Mouse (Mus musculus) E14TG2a.4 (cell line): ENCODE results near the gene Pex3.

Experiments used
- H3K27me3 ChIP-seq: 2 replicates; pipeline ENCODE4 v1.6.1; 2014; ENCODE audit warnings: low read length, control low read depth; ENCODE audit not compliant: insufficient read depth
- H3K36me3 ChIP-seq: 2 replicates; pipeline ENCODE4 v1.6.1; 2014; ENCODE audit warnings: low read length, control low read depth; ENCODE audit not compliant: insufficient read depth
- H3K4me1 ChIP-seq: replicated peaks from 2 replicates; pipeline ENCODE4 v1.6.1; 2014; ENCODE audit warnings: low read depth, low read length, control low read depth
- H3K4me3 ChIP-seq: replicated peaks from 2 replicates; pipeline ENCODE4 v1.5.1; 2014; ENCODE audit warnings: mild to moderate bottlenecking, low read length
- H3K9me3 ChIP-seq: 2 replicates; pipeline ENCODE4 v1.6.1; 2014; ENCODE audit warnings: low read length, control low read depth
- CTCF ChIP-seq: conservative IDR thresholded peaks from 2 replicates; pipeline ENCODE4 v1.5.1; 2014; ENCODE audit warnings: low read length
- NANOG ChIP-seq: IDR thresholded peaks from 2 replicates; pipeline ENCODE4 v1.6.1; 2014; ENCODE audit warnings: borderline replicate concordance, low read length, mixed read lengths
- POU5F1 ChIP-seq: IDR thresholded peaks from 2 replicates; pipeline ENCODE4 v1.6.1; 2014; ENCODE audit warnings: low read length, borderline replicate concordance

The Pex3 gene

DNA sequence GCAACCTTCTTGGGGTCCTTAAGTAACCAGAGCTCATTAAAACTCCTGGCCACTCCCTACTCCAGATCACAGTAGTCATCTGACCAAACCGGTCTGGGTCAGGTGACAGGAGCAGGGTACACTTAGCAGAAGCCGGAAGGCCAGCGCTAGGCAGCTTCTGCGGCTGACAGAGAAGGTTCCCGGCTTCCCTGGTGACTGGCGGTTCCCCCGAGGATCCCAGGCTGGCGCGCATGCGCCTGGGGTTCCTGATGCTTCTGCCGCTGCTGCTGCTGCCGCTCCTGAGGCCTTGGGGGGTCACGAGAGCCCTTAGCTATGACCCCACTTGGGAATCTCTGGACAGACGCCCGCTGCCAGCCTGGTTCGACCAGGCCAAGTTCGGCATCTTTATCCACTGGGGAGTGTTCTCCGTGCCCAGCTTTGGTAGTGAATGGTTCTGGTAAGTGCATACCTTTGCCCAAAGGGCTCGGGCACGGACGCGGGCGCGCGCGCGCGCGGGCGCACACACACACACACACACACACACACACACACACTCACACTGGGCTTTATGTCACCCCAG, 51.9 kb downstream of the Pex3 start:
- no peak for TF ChIP-seq POU5F1
- TF ChIP-seq NANOG, result no peak
- no peak for TF ChIP-seq CTCF

DNA sequence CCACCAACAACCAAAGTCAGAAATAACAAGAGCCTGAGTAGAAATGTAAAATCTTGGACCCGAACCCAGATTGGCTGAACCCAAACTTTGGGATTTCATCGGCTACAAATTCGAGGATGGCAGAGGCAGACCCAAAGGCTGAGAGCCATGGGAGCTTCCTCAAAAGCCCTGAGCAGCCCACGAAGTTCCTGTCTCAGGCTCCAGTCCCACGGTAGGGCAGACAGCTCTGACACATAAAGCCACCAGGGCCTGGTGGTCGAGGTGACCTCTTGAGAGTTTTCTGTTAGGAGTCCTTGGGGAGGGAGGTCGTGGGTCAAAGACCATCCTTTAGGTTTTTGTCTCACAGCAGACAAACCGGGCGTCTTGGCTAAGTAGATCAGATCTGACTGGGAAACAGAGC, 52.5 kb downstream of the Pex3 start:
- peaks cover 14% of the 10 kb centered on the region for H3K27me3 ChIP-seq
- H3K9me3 ChIP-seq, result no peaks in the 10 kb centered on the region
- H3K4me3 ChIP-seq, result peak overlapping the region; percentile 78
- no peaks in the 10 kb centered on the region for H3K36me3 ChIP-seq
- H3K4me1 ChIP-seq, result peaks cover 8% of the 10 kb centered on the region
- TF ChIP-seq NANOG (no peak), POU5F1 (no peak), CTCF (no peak)

More for the DNA sequence above, 51.9 kb downstream of the Pex3 start:
- Histone ChIP-seq H3K9me3 (no peaks in the 10 kb centered on the region), H3K4me1 (peaks cover 8% of the 10 kb centered on the region), H3K4me3 (peak overlapping the region; percentile 78), H3K36me3 (no peaks in the 10 kb centered on the region), H3K27me3 (peaks cover 14% of the 10 kb centered on the region)

DNA sequence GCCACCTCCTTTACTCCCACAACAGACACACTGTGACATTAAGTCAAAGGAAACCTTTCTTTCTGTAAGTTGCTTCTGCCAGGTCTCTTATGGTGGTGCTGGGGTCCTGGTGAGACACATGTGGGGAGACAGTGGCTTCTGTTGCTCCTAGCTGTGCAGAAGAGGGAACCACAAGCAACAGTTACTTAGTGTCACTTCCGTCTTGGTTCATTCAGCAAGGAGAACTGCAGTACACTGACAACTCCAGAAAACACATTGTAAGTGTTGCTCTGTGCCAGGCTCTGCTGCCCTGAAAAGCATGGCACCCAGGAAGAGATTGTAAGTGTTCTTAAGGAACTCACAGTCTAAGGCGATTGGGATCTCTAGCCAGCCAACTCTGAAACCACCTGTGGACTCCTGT, 53.6 kb downstream of the Pex3 start, which contains the start of gene Fuca2:
Gene Fuca2 (plus strand): TSS at position 210 of the 400 bp plus-strand sequence.
- H3K27me3 ChIP-seq, result peaks cover 14% of the 10 kb centered on the region
- peak within 1 kb of the TSS; percentile 78; the same call in 1 of the 2 replicates for H3K4me3 ChIP-seq
- H3K36me3 ChIP-seq, result no peaks in the 10 kb centered on the region
- peaks cover 8% of the 10 kb centered on the region for H3K4me1 ChIP-seq
- H3K9me3 ChIP-seq, result no peaks in the 10 kb centered on the region
- TF ChIP-seq CTCF (no peak), POU5F1 (no peak), NANOG (no peak)

DNA sequence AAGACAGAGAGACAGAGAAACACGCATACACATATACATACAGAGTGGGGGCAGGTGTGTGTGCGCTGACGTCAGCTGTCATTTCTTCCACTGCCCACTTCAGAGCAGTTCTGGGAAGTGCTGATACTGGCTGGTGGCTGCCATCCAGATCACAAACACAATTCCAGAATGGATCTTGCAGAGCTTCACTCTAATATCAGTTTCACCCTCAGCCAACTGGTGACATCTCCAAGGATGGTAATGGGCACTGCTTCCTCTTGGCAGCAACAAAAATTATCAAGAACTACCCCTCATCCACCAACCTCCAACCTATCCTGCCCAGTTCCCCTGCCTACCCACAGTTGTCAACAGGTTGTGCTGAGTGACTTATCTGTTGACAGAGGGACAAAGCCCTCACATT, 56.6 kb downstream of the Pex3 start:
- H3K27me3 ChIP-seq, result peaks cover 14% of the 10 kb centered on the region
- TF ChIP-seq CTCF, result no peak
- no peak for TF ChIP-seq NANOG
- no peak for TF ChIP-seq POU5F1
- H3K4me1 ChIP-seq, result peaks cover 8% of the 10 kb centered on the region
- H3K4me3 ChIP-seq, result no peak overlapping the region
- H3K9me3 ChIP-seq, result no peaks in the 10 kb centered on the region
- no peaks in the 10 kb centered on the region for H3K36me3 ChIP-seq

DNA sequence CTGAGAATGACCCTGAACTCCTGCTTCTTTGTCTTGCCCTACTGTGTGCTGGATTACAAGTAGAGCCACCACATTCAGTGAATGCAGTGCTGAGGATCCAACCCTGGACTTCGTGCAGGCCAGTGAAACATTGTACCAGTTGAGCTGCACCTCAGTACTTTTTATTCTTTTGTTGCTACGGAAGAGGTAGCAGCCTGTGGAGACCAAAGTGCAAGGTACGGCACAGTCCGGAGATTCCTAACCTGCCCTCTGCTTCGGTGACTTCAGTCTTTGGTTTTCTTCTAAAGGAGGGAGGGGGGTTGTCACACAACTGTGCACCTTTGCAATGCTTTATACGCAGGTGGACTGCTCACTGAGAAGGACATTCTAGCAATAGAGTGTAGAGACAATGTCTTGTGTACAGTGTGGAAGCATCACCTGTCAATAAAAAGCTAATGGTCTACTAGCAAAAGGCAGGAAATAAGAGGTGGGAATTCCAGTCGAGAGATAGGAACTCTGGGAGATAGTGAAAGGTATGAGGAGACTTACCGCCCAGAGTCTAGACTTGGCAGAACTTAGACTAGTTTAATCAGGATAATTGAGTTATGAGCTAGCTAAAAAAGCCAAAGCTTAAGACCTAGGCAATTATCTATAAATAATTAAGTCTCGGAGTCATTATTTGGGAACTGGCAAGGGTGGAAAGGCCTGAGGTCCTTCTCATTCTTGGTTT, 58.8 kb downstream of the Pex3 start:
- no peaks in the 10 kb centered on the region for H3K4me1 ChIP-seq
- H3K27me3 ChIP-seq, result peaks cover 4% of the 10 kb centered on the region; the same call in 1 of the 2 replicates
- no peaks in the 10 kb centered on the region for H3K9me3 ChIP-seq
- H3K36me3 ChIP-seq, result no peaks in the 10 kb centered on the region
- TF ChIP-seq POU5F1 (no peak), CTCF (no peak), NANOG (no peak)
- H3K4me3 ChIP-seq, result no peak overlapping the region

DNA sequence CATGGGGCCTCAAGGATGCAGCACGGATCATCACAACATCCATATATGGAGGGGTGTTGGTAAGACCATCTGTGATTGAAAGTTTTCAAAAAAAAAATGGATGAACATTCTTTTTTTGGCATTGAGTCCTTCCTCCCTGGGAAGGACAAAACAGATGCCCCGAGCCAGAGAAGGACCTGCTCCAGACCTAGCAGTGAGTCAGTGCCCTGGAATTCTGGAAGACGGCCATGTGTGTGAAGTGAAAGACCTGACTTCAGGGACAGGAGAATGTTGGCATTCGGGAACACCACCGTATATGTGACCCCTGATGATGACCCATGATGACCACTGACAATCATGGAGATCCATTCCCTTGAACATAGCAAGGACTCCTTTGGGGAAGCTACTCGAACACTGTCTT, 63.3 kb downstream of the Pex3 start:
- Histone ChIP-seq H3K9me3 (no peaks in the 10 kb centered on the region), H3K4me1 (no peaks in the 10 kb centered on the region), H3K4me3 (no peak overlapping the region), H3K27me3 (no peaks in the 10 kb centered on the region), H3K36me3 (no peaks in the 10 kb centered on the region)
- TF ChIP-seq NANOG, result no peak
- no peak for TF ChIP-seq CTCF

DNA sequence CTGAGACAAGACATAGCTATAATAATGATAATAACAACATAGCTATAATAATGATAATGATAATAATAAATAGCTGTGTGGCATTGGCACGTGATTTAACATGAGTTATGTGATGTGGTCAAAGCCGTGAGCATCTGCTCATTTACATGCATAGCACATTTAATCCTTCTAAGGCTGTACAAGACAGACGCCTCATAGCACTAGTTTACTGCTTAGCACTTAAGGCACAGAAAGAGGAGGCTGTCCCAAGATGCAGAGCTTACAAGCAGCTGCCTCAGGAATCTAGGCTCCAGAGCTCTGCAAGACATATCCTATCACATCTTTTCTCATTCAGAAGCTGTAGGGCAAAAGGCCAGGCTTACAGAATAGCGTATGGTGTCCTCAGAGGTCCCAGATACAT, 67.0 kb downstream of the Pex3 start:
- no peak overlapping the region for H3K4me3 ChIP-seq
- TF ChIP-seq CTCF (no peak), NANOG (no peak), POU5F1 (no peak)
- peaks cover 4% of the 10 kb centered on the region for H3K9me3 ChIP-seq
- H3K36me3 ChIP-seq, result no peaks in the 10 kb centered on the region
- H3K27me3 ChIP-seq, result no peaks in the 10 kb centered on the region
- H3K4me1 ChIP-seq, result no peaks in the 10 kb centered on the region

DNA sequence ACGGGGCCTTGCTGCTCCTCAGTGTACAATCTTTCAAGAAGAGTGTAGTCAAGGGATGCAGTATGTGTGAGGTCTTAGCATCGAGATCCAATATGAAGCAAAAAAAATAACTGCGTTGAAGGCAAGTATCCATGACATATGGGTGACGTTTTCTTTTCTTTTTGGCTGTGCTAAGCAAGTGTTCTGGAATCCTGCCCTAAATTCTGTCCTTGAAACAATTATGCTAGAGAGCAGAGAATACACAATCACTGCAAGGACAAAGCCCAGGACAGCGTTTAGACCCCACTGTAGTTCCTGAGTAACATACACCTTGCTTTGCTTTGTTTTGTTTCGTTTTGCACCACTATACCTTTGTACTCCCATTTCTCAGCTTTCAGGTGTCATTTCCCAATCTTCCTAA, 73.6 kb downstream of the Pex3 start:
- Histone ChIP-seq H3K4me1 (peaks cover 14% of the 10 kb centered on the region), H3K27me3 (peaks cover 27% of the 10 kb centered on the region), H3K4me3 (no peak overlapping the region), H3K36me3 (no peaks in the 10 kb centered on the region), H3K9me3 (peaks cover 4% of the 10 kb centered on the region)
- TF ChIP-seq POU5F1 (no peak), NANOG (no peak), CTCF (no peak)

DNA sequence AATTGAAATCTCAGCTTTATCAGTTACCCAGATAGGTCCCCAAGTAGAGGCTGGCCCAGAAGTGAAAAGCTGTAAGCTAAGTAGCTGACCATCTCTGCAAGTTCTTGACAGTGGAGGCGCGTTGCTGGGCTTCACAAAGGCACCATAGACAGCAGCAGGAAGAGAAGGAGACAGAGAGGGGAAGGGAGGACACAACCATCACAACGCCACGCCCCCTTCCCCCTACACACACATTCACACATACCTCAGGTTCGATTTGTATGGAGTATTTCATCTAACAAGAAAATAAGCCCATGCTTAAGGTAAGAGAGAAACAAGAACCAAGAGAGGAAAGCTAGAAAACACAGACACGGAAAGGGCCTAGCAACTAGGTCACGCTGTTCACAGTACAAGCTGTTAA, 77.8 kb downstream of the Pex3 start:
- Histone ChIP-seq H3K4me3 (peak overlapping the region; percentile 86; the same call in 1 of the 2 replicates), H3K4me1 (peaks cover 23% of the 10 kb centered on the region), H3K9me3 (no peaks in the 10 kb centered on the region), H3K27me3 (peaks cover 59% of the 10 kb centered on the region), H3K36me3 (no peaks in the 10 kb centered on the region)
- TF ChIP-seq CTCF (no peak), NANOG (no peak), POU5F1 (no peak)
